Mouse (Mus musculus) neural tube, embryonic 14.5 days (tissue): ENCODE results near the gene Trip4. TPM values are rescaled to one million over a fixed set of nuclear protein-coding genes. Genes with fewer than 3 reads are reported as not detected.

ENCODE experiments used
- polyA plus RNA-seq: library from polyadenylated mRNA; unstranded; fragments of >200 nt; fragmentation: Nextera tagmentation; extraction: Ambion mirVana; gene quantifications from 2 replicates; pipeline ENCODE4 v1.2.1, GENCODE M21; 2014

Gene Trip4
- polyA plus RNA-seq, 1 experiment from 2014 or later, result 37.2 TPM

Other genes starting within 250 kb of the Trip4 start
- gene Oaz2, start 240.8 kb downstream of the Trip4 start, polyA plus RNA-seq, result 254 and 315 TPM in 2 replicates
- 8.9 and 10.1 TPM in 2 replicates for gene Zfp609, start 81.2 kb downstream of the Trip4 start, polyA plus RNA-seq
- 14.7 and 18.6 TPM in 2 replicates for gene Pclaf, start 18.6 kb downstream of the Trip4 start, polyA plus RNA-seq
- gene Csnk1g1, start 130 bp upstream of the Trip4 start, polyA plus RNA-seq, result 27.8 and 30.2 TPM in 2 replicates
- gene Ppib, start 151.4 kb upstream of the Trip4 start, polyA plus RNA-seq, result 317 and 391 TPM in 2 replicates
- 8.0 and 8.9 TPM in 2 replicates for gene Snx22, start 160.9 kb upstream of the Trip4 start, polyA plus RNA-seq
- 66.7 and 77.4 TPM in 2 replicates for gene Snx1, start 217.8 kb upstream of the Trip4 start, polyA plus RNA-seq
- gene Ciao2a, start 217.8 kb upstream of the Trip4 start, polyA plus RNA-seq, result 66.6 and 81.4 TPM in 2 replicates
- 0.25 and 0.63 TPM in 2 replicates for gene Dapk2, start 249.4 kb upstream of the Trip4 start, polyA plus RNA-seq